Comparison of ENCODE assay signal across 27 mouse cellular contexts in the genomic region with DNA sequence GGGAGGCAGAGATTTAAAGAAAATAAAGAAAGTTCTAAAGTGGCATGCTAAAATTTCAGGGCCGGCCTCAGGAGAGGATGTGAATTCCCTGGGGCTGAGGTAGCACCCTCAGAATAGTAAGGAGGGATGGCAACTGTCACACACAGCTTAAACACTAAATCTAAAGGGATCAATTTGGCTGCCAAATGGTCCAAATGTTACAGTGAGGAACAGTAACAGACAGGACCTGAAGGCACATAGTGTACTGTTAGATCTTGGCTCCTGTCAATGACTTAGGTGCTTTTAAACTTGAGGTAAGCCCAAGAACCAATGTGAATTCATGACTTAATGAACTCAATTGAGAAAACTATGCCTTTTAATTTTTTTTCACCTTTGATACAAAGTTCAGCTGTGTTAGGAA.
DNase-seq lines count a peak whose midpoint lies in the region; ATAC-seq lines count a peak whose summit lies in the region.
"Had no signal": no experiment of that assay in that cellular context is flagged by ENCODE, and none has a peak within 500 bp of the region (broad histone marks: within the 10 kb centered on the region; RNA-seq: fewer than 3 reads in every experiment).

No protein-coding gene starts in this region.

- ATAC-seq in forebrain, embryonic 16.5 days = no peak
- no peak for ATAC-seq in forebrain, embryonic 12.5 days (ENCODE audit: low FRiP score)
- ATAC-seq in heart, embryonic 13.5 days (ENCODE audit: extremely low read depth, insufficient number of reproducible peaks, low FRiP score, low TSS enrichment) = no peak
- no peak for ATAC-seq in hindbrain, embryonic 13.5 days (ENCODE audit: low FRiP score)
- ATAC-seq: inflammation-experienced regulatory T-cells, adult 6 months had no signal

- no peak overlapping the region for H3K9ac ChIP-seq in forebrain, embryonic 16.5 days (replicated peaks; ENCODE audit: low read depth, low read length)
- no peak overlapping the region for H3K9ac ChIP-seq in forebrain, embryonic 12.5 days
- no peak overlapping the region for H3K9ac ChIP-seq in heart, embryonic 13.5 days
- H3K9ac ChIP-seq in hindbrain, embryonic 13.5 days = no peak overlapping the region
- H3K9ac ChIP-seq: embryonic facial prominence, embryonic 12.5 days; hindbrain, embryonic 12.5 days; kidney, embryonic 15.5 days; limb, embryonic 13.5 days; lung, embryonic 15.5 days had no signal

- intact Hi-C loops in heart, postnatal 10 days (cut with DNase I) = no loop called here

- peak overlapping the region; percentile 48 for H3K27ac ChIP-seq in forebrain, embryonic 16.5 days (ENCODE audit: low read length)
- no peak overlapping the region for H3K27ac ChIP-seq in forebrain, embryonic 12.5 days
- H3K27ac ChIP-seq in heart, embryonic 13.5 days (replicated peaks) = peak overlapping the region; percentile 81
- H3K27ac ChIP-seq in hindbrain, embryonic 13.5 days = 0 out of 2 replicates have a peak overlapping the region, but pooled peaks have one; percentile 71
- no peak overlapping the region for H3K27ac ChIP-seq in hindbrain, embryonic 10.5 days
- H3K27ac ChIP-seq: embryonic facial prominence, embryonic 12.5 days; hindbrain, embryonic 12.5 days; kidney, embryonic 15.5 days; left cerebral cortex, adult 2 months; limb, embryonic 13.5 days; lung, embryonic 15.5 days had no signal

- H3K4me3 ChIP-seq in forebrain, embryonic 16.5 days (replicated peaks; ENCODE audit: low read length) = no peak overlapping the region
- no peak overlapping the region for H3K4me3 ChIP-seq in forebrain, embryonic 12.5 days (replicated peaks)
- no peak overlapping the region for H3K4me3 ChIP-seq in heart, embryonic 13.5 days
- no peak overlapping the region for H3K4me3 ChIP-seq in hindbrain, embryonic 13.5 days
- H3K4me3 ChIP-seq in hindbrain, embryonic 10.5 days = no peak overlapping the region
- H3K4me3 ChIP-seq: embryonic facial prominence, embryonic 12.5 days; hindbrain, embryonic 12.5 days; kidney, embryonic 15.5 days; left cerebral cortex, adult 2 months; limb, embryonic 13.5 days; lung, embryonic 15.5 days had no signal

- WGBS in forebrain, embryonic 16.5 days = 14% methylated on average over 1 of the region's 1 CpGs
- 64% methylated on average over 1 of the region's 1 CpGs for WGBS in forebrain, embryonic 12.5 days
- WGBS in heart, embryonic 13.5 days = 15% methylated on average over 1 of the region's 1 CpGs
- 76% methylated on average over 1 of the region's 1 CpGs for WGBS in hindbrain, embryonic 13.5 days
- 71% methylated on average over 1 of the region's 1 CpGs for WGBS in hindbrain, embryonic 10.5 days

- no peak for DNase-seq in heart, postnatal 10 days
- DNase-seq in hindbrain, embryonic 10.5 days (ENCODE audit: low spot score) = no peak
- DNase-seq in skeletal muscle tissue, adult 2 months (ENCODE audit: low read depth, low spot score) = peak; percentile 5
- no peak for DNase-seq in layer of hippocampus, postnatal 36 days
- DNase-seq: adrenal gland, postnatal 14 days; cerebellum, adult 11-12 months; cerebellum, adult 9-11 months; embryo, embryonic 11 days; gastrocnemius, postnatal 10 days; kidney, adult 11 months; kidney, postnatal 25 days; right cerebral cortex, postnatal 25 days; spleen, adult 18-20 months; thymus, postnatal 14 days had no signal

- no peak overlapping the region for H3K4me2 ChIP-seq in forebrain, embryonic 16.5 days (ENCODE audit: low read length)
- no peak overlapping the region for H3K4me2 ChIP-seq in forebrain, embryonic 12.5 days
- H3K4me2 ChIP-seq in heart, embryonic 13.5 days = peak overlapping the region; percentile 46; the same call in 1 of the 2 replicates
- no peak overlapping the region for H3K4me2 ChIP-seq in hindbrain, embryonic 13.5 days
- H3K4me2 ChIP-seq: embryonic facial prominence, embryonic 12.5 days; hindbrain, embryonic 12.5 days; kidney, embryonic 15.5 days; limb, embryonic 13.5 days; liver, embryonic 11.5 days; lung, embryonic 15.5 days; midbrain, embryonic 11.5 days had no signal

- H3K9me3 ChIP-seq in forebrain, embryonic 16.5 days (ENCODE audit: control insufficient read depth, low read length) = no peaks in the 10 kb centered on the region
- no peaks in the 10 kb centered on the region for H3K9me3 ChIP-seq in forebrain, embryonic 12.5 days
- H3K9me3 ChIP-seq in heart, embryonic 13.5 days = no peaks in the 10 kb centered on the region
- H3K9me3 ChIP-seq in hindbrain, embryonic 13.5 days = no peaks in the 10 kb centered on the region
- no peaks in the 10 kb centered on the region for H3K9me3 ChIP-seq in hindbrain, embryonic 10.5 days
- H3K9me3 ChIP-seq: embryonic facial prominence, embryonic 12.5 days; hindbrain, embryonic 12.5 days; kidney, embryonic 15.5 days; limb, embryonic 13.5 days; lung, embryonic 15.5 days had no signal

- H3K27me3 ChIP-seq in forebrain, embryonic 16.5 days (replicated peaks; ENCODE audit: control insufficient read depth, insufficient read depth, low read length) = no peaks in the 10 kb centered on the region
- H3K27me3 ChIP-seq in forebrain, embryonic 12.5 days = no peaks in the 10 kb centered on the region
- no peaks in the 10 kb centered on the region for H3K27me3 ChIP-seq in heart, embryonic 13.5 days (replicated peaks)
- H3K27me3 ChIP-seq in hindbrain, embryonic 13.5 days = no peaks in the 10 kb centered on the region
- no peaks in the 10 kb centered on the region for H3K27me3 ChIP-seq in hindbrain, embryonic 10.5 days (ENCODE audit: insufficient read depth, poor library complexity, severe bottlenecking)
- H3K27me3 ChIP-seq: embryonic facial prominence, embryonic 12.5 days; hindbrain, embryonic 12.5 days; kidney, embryonic 15.5 days; limb, embryonic 13.5 days; lung, embryonic 15.5 days had no signal

- H3K36me3 ChIP-seq in forebrain, embryonic 16.5 days (ENCODE audit: control insufficient read depth, insufficient read depth) = no peaks in the 10 kb centered on the region
- no peaks in the 10 kb centered on the region for H3K36me3 ChIP-seq in forebrain, embryonic 12.5 days (replicated peaks)
- H3K36me3 ChIP-seq in heart, embryonic 13.5 days = no peaks in the 10 kb centered on the region
- H3K36me3 ChIP-seq in hindbrain, embryonic 13.5 days = no peaks in the 10 kb centered on the region
- no peaks in the 10 kb centered on the region for H3K36me3 ChIP-seq in hindbrain, embryonic 10.5 days
- H3K36me3 ChIP-seq: embryonic facial prominence, embryonic 12.5 days; hindbrain, embryonic 12.5 days; kidney, embryonic 15.5 days; limb, embryonic 13.5 days; lung, embryonic 15.5 days had no signal

- peaks cover 27% of the 10 kb centered on the region for H3K4me1 ChIP-seq in forebrain, embryonic 16.5 days (replicated peaks; ENCODE audit: control insufficient read depth, insufficient read depth, low read length)
- H3K4me1 ChIP-seq in forebrain, embryonic 12.5 days = peaks cover 49% of the 10 kb centered on the region
- H3K4me1 ChIP-seq in heart, embryonic 13.5 days = peaks cover 67% of the 10 kb centered on the region
- peaks cover 47% of the 10 kb centered on the region for H3K4me1 ChIP-seq in hindbrain, embryonic 13.5 days (replicated peaks)
- peaks cover 39% of the 10 kb centered on the region for H3K4me1 ChIP-seq in hindbrain, embryonic 10.5 days (replicated peaks)

Comparison
In these comparisons a context has a peak if more than half of its experiments do, and no peak if none do; other contexts are left out.
1. H3K27ac ChIP-seq: peak in forebrain, embryonic 16.5 days (single experiment), heart, embryonic 13.5 days (single experiment) and hindbrain, embryonic 13.5 days (single experiment); none in forebrain, embryonic 12.5 days (single experiment) and hindbrain, embryonic 10.5 days (single experiment).